Mouse (Mus musculus) kidney, adult 8-10 months (tissue): ENCODE measurements around the gene Pex19.

Source experiments
- DNase-seq, 2 experiments: peaks; one replicate each; pipeline ENCODE4 v3.0.0; 2022

Gene Pex19

DNA sequence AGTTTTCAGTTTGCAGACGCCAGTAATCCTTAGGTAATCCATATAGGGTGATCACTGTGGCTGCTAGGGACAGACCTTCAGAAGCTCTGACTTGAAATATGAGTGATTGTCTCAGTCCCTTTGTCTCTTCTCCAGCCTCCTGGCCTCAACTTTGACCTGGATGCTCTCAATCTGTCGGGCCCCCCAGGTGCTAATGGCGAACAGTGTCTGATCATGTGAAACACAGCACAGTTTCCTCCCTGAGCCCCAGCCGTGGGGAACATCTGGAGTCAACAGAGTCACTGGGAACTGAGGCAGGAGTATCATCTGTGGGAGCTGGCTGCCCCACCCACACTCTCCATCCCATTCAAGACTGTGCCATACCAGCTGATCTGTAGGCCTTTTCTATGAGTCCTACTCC is 7.5 kb downstream of the Pex19 start:
- DNase-seq, result no peak

DNA sequence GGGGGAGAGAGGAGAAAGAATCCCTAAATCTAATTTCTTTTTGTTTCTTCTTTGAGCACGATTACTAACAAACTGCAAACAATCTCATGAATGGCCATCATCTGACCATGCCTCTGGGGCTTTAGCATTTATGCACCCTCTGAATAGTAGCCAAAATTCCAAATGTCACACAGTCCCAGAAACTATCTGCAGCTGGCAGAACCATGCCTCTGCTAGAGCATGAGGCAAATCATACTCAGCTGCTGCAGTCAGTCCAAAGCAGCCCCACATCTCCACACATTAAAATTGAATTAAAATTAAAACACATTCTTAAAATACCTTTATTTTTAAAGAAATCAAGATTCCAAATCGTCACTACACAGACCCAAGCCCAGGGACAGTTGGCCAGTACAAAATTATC is 13.6 kb downstream of the Pex19 start:
- no peak for DNase-seq

DNA sequence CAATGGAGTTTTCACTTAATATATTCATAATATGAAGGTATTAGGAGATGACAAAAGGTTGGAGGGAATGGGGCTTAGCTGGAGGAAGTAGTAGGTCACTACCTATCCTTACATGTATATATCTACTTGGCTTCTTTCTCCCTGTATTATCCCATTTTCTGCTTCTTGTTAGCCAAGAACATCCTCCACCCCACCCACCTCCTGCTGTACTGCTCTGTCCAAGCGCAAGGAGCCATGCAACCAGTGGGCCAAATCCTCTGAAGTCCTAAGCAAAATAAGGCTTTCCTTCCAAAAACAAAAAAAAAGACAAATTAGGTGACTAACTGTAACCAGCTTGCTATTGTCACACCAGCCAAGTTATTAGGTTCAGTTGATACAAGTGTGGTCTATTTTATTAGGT is 14.3 kb downstream of the Pex19 start:
- no peak for DNase-seq

DNA sequence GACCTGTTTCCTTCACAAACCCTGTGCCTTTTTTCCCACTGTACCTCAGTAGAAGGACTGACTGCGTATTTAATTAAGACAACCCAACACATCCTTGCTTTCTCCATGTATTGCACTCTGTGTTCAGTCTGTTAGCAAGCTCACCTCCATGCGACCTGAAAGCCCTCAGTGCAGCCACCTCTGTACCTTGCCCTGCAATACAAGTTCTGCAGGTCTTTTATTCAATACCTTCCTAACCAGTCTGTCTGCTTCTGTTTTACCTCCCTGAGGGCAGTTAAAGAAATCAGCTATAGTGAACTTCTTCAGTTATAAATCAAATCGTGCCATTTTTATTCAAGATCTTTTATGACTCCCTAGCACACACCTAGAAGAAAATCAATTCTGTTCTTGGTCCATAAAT is 15.0 kb downstream of the Pex19 start:
- peak; percentile 28 to 53 for DNase-seq

DNA sequence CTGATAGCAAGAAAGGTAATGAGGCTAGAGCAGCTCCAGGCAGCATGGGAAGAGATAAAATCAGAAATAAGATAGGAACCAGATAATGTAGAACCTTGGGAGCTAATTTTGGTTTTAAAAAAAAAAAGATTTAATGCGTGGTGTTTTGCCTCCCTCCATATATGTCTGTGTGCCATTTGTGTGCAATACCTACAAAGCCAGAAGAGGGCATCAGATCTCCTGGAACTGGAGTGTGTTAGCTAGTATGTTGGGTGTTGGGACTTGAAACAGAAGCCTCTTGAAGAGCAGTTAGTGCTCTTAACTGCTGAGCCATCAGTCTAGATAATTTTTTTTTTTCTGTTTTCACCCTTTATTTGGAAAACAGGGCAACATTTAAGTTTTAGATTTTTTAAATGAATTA is 17.0 kb downstream of the Pex19 start:
- DNase-seq, result peak; percentile 68 to 71

DNA sequence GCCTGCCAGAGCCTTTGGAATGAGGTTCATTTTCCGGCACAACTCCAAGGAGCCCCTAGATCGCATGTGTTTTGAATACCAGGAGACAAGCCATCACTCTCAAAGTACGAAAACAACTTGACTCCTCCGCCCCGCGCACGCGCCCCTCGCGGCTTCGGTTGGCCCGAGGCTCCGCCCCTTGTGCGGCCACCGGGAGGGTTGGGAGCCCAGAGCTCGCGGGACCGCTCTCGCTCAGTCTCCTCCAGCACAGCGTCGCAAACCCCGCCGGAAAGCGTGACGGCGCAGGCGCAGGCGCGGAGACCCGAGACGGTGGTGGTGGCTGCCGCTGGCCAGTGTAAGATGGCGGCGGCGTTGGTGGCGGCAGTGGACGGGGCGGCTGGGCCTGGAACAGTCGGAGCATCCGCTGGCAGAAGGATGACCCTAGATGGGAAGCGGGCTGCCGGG is 21.3 kb downstream of the Pex19 start, which contains the start of gene Dcaf8:
TSS of gene Dcaf8 (plus strand) at position 250 of the 444 bp plus-strand sequence.
- DNase-seq, result peak; percentile 98

DNA sequence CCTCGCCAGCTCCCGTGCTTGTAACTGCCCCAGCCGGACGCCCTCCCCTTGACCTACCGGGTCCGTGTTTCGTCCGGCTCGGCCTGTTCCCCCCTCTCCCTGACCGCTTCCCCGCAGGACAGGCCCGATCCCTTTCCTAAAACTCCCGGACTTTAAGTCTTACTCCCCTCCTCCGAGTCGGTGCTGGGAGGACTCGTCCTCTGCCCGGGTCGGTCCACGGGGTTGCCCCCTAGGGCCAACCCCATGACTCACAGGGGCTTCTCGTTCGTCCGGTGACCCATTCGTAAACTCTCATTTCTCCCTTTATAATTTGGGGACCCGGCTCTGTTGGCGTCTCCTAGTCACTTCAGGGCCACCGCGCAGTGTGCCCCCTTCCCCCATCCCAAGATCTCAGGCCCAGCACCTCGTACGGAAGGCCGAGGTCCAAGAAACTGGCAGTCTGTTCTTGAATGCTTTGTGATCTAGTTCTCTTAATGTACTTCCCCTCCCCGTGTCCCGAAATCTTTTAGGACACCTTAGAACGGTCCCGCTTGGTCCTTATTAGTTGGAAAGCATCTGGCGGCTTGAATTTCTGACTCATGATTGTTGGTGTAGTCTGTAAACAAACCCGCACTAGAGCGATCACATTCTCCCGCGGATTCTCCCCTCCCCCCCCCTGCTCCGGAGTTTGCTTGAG is 21.9 kb downstream of the Pex19 start:
- peak; percentile 50 to 56 for DNase-seq

DNA sequence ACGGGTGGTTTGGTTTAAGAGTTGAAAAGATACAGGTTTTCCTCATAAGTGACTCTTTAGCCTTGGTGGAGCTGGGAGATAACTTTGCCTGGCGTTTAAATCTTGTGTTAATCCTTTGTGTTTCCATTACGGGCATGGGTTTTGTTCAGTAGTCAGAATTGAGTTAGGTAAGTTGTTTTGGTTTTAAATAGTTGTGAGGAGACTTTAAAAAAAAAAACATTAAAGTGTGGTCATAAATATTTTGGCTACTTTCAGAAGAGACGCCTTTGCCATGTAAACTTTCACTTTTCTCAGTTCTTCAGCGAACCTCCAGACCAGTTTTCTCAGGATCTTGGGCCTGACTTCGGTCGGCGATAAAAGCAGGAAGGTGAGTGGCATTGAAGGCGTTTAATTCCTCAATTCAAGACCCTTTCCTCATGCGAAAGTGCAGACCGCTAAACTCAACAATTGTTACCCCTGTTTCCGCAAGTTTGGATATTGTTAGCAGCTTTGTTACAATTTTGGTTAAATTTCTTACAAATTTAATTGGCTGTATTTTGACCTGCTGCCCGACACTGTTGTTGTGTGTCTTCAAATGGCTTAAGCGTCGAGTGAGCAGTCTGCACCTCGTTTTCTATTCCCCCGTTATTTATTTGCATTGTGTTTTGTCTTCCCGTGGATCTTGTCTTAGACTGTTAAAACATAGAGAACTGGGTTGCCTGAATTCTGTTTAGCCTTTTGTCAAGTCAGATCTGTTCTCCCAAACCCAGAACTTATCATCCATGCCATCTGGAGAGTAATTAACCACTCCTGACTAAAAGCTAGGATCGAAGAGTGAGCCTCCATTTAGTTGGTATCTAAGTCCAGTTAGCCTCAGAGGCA is 22.6 kb downstream of the Pex19 start:
- no peak for DNase-seq

DNA sequence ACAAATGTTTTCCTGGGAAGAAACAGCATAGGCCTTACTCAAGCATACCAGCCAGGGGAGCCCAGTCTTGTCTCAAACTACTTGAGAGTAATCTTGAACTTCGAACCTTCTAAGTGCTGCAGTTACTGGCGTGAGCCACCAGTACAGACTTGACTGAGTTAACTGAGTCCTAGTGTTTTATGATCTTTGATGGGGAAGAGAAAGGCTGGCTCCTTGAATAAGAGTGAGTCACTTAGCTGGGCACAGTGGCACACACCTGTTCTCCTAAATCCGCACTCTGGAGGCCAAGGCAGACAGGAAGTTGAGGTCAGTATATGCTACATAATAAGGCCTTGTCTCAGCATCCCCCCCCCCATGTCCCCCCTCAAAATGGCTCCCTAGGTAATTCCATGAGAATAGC is 28.0 kb downstream of the Pex19 start:
- DNase-seq, result no peak

DNA sequence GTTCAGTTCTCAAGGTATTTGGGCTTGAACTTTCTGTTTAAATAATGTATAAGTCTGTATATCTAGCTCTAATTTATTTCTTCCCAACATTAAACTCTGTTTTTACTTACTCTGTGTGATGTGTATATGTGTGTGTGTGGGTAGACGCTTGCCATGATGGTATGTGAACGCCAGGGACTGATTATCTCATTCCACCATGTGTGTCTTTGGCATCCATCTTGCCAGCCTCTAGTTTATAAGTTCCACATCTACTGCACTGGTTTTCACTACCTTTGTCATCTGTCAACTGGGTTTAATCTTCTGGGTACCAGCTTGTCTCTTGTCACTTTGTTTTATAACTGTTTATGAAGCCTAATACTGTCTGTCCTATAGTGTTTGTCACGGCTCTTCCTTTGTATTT is 29.0 kb downstream of the Pex19 start:
- DNase-seq, result no peak

DNA sequence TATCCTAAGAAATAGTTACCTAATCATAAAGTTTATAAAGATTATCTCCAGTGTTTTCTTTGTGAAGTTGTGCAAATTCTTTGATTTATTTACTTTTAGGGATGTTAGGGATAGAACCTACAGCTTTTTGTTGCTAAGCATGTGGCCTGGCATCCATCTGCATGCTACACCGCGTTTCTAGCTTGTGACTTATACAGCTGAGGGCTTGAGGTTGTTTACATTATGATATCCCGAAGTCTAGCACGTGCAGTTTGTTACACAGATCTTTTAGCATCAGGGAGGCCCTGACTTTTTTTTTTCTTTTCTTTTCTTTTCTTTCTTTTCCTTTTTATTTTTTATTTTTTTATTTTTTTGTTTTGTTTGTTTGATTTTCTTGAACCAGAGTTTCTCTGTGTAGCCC is 33.4 kb downstream of the Pex19 start:
- no peak for DNase-seq

DNA sequence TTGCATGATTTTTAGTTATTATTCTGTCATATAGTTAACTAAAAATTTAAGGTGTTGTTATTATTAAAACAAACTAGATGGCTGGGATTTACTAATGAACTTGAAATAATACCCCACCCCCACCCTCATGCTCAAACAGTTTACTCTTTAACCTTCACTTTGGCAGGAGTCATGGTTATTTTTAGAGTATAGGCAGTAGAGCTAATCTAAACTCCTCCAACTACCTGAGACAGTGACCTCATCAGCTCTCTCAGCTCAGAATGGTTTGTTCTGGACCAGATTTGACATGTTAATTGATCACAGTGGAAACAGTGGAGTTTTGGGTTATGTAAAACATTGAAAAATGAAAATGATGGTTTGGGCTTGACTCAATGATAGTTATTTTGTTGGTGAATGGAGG is 34.0 kb downstream of the Pex19 start:
- DNase-seq, result peak in 1 of 2 experiments; percentile 41

DNA sequence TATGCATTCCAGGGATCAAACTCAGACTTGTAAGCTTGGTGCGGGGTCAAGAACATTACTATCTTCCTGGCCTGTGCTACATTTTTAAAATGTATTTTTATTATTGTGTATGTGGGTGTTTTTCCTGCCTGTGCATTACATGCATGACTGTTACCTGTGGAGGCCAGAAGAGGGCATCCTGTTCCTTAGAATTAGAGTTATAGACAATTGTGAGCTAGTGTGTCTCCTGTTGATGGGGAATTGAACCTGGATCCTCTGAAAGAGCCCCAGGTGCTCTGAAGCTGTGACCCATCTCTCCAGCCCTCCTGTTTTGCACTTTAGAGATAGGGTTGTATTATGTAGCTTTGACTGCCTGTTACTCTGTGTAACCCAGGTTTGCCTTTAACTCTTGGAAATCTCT is 35.5 kb downstream of the Pex19 start:
- DNase-seq, result peak; percentile 42

DNA sequence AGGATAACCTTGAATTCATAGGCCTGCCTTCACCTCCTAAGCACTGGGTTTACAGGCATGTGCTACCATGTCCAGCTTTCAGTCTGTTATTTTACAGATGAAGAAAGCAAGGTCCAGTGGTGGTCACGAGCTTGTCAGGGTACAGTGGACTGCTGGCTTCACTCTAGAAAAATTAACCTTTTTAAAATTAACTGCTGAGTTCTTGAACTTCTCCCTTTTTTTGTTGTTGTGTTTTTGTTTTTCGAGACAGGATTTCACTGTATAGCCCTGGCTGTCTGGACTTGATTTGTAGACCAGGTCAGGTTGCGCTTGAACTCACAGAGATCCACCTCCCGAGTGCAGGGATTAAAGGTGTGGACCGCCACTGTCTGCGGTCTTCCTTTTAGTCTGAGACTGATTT is 36.4 kb downstream of the Pex19 start:
- DNase-seq, result peak; percentile 54 to 64

DNA sequence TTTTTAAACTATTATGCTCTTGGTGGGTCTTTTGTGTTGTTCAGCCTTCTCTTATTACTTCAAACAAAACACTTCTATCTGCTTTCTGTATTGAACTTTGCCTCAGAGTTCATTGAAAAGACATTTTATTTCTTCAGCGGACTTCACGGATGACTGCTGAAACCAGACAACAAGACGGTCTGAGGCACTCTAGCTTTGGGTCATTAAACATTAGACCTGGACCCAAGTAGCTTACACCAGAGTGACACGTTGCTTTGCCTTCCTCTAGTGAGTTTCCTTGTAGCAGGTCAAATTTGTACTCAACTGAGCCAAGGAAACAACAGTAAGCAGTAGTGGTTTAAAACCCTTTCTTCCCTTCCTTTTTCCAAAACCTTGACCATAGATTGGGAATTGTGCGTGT is 41.4 kb downstream of the Pex19 start:
- peak; percentile 57 to 85 for DNase-seq

DNA sequence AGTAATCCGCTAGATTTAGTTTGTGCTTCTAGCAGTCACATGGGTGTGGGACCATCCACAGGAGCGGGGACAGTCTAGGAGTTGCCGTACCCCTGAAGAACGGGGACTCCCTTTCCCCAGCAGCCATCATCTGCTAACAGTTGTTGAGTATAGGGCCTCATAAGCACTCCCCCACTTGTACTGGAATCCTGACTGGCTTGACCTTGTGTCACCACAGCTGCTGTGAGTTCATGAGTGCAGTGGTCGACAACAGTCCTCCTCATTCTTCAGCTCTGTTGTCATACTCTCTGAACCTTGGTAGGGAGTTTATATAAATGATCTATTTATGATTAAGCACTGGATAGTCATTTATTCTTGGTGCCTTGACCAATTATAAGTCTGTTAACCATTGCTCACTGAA is 43.3 kb downstream of the Pex19 start:
- no peak for DNase-seq

DNA sequence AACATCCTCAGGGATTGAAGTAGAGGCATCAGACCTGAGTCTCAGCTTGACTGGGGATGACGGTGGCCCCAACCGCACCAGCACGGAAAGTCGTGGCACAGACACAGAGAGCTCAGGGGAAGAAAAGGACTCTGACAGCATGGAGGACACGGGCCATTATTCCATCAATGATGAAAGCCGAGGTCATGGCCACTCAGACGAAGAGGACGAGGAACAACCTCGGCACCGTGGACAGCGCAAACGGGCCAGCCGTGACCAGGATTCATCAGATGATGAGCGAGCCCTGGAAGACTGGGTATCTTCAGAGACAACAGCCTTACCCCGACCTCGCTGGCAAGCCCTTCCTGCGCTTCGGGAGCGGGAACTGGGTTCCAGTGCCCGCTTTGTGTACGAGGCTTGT is 45.8 kb downstream of the Pex19 start:
- DNase-seq, result no peak

DNA sequence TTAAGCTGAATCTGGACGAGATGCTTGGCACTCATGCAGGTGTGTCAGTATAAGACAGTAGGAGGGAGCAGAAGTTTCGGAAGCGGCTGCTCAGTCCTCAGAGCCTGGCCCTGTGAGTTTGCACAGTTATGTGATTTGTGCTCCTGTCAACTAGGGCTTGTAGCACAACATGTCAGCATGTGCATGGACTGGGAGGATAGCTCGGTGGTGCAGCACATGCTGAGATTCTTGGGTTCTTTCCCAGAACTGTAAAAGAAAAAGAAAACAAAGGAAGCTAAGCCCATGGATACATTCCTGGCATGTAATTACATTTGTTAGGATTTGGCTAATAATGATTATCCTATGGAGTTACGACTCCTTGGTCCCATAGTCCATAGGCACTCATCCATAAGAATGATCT is 46.6 kb downstream of the Pex19 start:
- no peak for DNase-seq

DNA sequence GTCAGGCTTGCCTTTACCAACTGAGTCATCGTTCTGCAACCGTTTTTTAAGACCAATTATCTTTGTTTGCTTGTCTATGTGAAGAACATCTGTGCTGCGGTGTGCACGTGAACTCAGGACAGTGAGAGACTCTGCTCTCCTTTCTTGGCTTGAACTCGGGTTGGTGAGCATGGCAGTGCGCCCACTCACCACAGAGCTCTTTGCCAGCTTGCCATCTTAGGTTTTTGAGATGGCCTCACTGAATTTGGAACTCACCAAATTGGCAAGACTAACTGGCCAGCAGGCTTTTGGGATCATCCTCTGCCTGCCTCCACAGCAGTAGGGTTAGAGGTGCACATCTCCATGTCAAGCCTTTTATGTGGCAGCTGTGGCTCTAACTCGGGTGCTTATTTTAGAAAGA is 51.2 kb downstream of the Pex19 start:
- no peak for DNase-seq

DNA sequence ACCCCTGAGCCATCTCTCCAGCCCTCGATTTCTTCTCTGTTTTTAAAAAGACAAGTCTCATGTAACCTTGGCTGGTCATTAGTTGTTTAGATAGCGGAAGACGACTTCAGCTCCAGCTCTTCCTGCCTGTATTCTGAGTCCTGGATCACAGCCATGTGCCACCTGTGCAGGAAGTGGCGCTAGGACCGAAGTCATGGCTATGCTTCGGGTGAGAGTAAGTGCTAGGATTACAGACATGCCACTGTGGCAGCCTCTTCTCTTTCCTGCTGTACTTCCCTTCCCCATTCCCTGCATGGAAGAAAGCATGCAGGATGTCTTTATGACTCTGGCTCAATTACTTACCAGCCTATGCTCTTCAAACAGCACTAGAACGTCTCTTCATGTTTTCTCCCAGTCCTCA is 52.5 kb downstream of the Pex19 start:
- no peak for DNase-seq

DNA sequence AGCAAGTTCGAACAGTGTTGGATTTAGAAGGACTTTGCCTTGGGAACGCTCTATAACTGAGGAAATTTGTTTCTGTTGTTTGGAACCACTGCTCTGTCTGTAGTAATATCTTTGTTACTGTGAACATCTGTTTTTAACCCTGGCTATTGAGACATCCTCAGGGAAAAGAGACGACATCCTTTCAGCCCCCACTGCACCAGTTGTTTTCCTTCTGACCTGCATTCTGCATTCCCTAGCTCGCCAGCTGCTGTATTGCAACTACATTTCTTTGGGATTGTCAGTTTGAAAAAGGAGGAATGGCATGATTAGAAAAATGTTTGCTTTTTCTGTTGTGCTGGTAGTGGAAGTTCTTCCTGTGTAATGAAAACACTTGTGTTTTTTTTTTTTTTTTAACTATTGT is 54.3 kb downstream of the Pex19 start:
- DNase-seq, result no peak

DNA sequence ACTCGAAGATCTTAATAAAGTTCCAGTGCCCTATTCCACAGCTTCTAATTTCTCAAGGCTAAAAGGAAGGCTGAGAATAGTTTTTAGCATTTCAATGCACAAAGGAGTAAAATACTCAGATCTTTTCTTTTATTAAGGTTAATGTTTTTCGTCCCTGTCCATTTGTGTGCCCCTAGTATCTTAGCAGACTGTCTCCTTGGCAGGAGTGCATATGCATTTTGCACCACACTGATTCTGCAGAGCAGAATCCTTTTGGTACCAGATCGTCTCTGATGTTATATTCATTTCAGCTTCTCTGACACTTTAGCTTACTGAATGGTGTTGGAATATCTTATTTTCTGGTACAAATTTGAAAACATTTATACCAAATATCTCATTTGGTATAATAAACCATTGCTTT is 55.2 kb downstream of the Pex19 start:
- DNase-seq, result no peak

DNA sequence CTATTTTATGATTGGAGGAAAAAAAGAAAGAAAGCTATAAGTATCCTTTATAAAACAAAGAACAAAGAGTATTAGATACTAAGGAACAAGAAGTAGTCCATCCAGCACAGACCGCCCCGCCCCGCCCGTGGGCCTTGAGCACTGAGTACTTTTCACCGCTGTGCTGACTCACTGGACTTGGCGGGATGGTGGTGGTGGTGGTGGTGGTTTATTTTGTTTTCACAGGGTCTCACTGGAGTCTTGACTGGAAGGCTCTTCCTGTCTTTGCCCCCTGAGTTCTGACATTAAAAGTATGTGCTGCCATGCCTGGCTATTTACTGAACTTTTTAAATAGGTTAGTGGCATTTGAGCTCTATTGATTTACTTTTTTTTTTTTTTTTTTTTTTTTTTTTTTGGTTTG is 56.5 kb downstream of the Pex19 start:
- no peak for DNase-seq

DNA sequence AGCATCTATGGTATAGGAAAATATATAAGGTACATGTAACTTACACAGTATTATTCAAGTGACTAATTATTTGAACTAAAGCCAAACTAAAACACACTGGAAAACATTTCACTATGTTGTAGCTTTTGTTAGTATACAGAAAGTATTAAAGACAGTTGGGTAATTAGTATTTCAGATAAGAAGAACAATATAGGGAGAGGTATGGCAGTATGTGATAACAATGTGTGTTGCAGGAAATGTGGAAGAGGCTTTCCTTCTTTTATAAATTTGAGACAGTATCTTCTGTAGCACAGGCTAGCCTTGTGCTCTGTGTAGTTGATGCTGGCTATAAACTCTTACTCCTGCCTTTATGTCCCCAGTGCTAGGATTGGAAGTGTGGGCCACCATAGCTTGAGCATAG is 57.4 kb downstream of the Pex19 start:
- DNase-seq, result no peak
